Mouse (Mus musculus) left cerebral cortex, adult 2 months (tissue): ENCODE data around the gene Epn3. TPM values are rescaled to one million over a fixed set of nuclear protein-coding genes. Genes with fewer than 3 reads are reported as not detected.

Source experiments
- DNase-seq, 2 experiments: peaks; one replicate each; pipeline ENCODE4 v3.0.0; 2021 to 2022; ENCODE audit warnings: low spot score in 2 of 2, mixed read lengths in 1 of 2; ENCODE audit errors: extremely low spot score in 1 of 2
- H3K27ac ChIP-seq: fragments of 200-600 bp; 2 replicates; pipeline ENCODE4 v1.8.1; 2022
- H3K4me3 ChIP-seq: fragments of 200-600 bp; 2 replicates; pipeline ENCODE4 v1.8.1; 2022
- CTCF ChIP-seq: fragments of 200-600 bp; IDR thresholded peaks from 2 replicates; pipeline ENCODE4 v1.8.1; 2022; ENCODE audit warnings: antibody characterized with exemption, mild to moderate bottlenecking, moderate library complexity
- intact Hi-C: fragments of 180-260 bp; cut with DNase I; formaldehyde crosslinking; loops from one replicate; pipeline ENCODE4 v1.15.1; 2025
- total RNA-seq, 2 experiments: library from RNA; stranded (reverse); gene quantifications; 2 replicates each; pipeline ENCODE4 v1.2.3; 2021

The Epn3 gene
- total RNA-seq, 2 experiments from 2014 or later, result 0.79 TPM

- Histone ChIP-seq H3K4me3 (no peak overlapping the region), H3K27ac (no peak overlapping the region)
- no peak for TF ChIP-seq CTCF
- intact Hi-C loops, result no loop called here
- DNase-seq, result no peak
These were observed 58.7 kb downstream of the Epn3 start for GRCm38 (mm10) chr11:94441122-94441521.

DNA sequence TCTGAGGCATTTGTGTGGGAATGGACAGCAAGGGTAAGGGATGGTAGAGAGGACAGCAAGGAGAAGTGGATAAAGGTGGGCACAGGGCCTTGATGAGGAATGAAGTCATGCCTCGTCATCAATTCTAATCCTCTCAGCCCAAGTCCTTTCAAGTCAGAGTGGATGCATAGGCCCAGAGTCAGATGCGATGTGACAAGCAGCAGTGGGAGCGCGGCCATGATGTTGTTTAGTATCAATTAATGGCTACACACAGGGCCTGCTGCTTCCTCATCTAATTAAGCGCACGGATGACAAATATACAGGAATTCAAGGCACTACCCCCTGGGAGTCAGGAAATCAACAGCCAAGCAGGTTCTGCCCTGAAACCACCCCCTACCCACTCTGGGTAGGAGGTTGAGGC is 59.4 kb downstream of the Epn3 start:
- no peak overlapping the region for H3K27ac ChIP-seq
- TF ChIP-seq CTCF, result no peak
- no peak for DNase-seq
- intact Hi-C loops, result no loop called here
- H3K4me3 ChIP-seq, result no peak overlapping the region

Other genes starting within 250 kb of the Epn3 start
- not detected for gene Gm21885, start 218.1 kb downstream of the Epn3 start, total RNA-seq
- gene Luc7l3, start 178.0 kb downstream of the Epn3 start, total RNA-seq, result 100 to 1,000 TPM; 123 to 124 TPM
- 100 to 1,000 TPM; 125 to 126 TPM for gene Ankrd40, start 172.0 kb downstream of the Epn3 start, total RNA-seq
- gene Abcc3, start 107.0 kb downstream of the Epn3 start, total RNA-seq, result 1 to 10 TPM; 1.6 to 2.4 TPM
- gene Cacna1g, start 25.8 kb downstream of the Epn3 start, total RNA-seq, result 10 to 100 TPM; 93.0 to 98.7 TPM
- gene Spata20, start 13.8 kb downstream of the Epn3 start, total RNA-seq, result under 1 TPM; 0.41 to 0.51 TPM
- gene Mycbpap, start 21.8 kb upstream of the Epn3 start, total RNA-seq, result 1 to 10 TPM; 8.5 to 8.9 TPM
- gene Rsad1, start 49.3 kb upstream of the Epn3 start, total RNA-seq, result 10 to 100 TPM; 12.8 to 15.0 TPM
- under 1 TPM; 0.33 to 0.34 TPM for gene Chad, start 65.1 kb upstream of the Epn3 start, total RNA-seq
- gene Acsf2, start 101.9 kb upstream of the Epn3 start, total RNA-seq, result 10 to 100 TPM; 14.3 to 14.4 TPM
- gene Lrrc59, start 129.8 kb upstream of the Epn3 start, total RNA-seq, result 10 to 100 TPM; 90.1 to 93.1 TPM
- gene Mrpl27, start 153.8 kb upstream of the Epn3 start, total RNA-seq, result 10 to 100 TPM; 63.7 to 66.4 TPM
- gene Eme1, start 154.0 kb upstream of the Epn3 start, total RNA-seq, result not detected
- gene Xylt2, start 177.5 kb upstream of the Epn3 start, total RNA-seq, result 10 to 100 TPM; 25.4 to 26.0 TPM
- not detected for gene Gm11541, start 204.5 kb upstream of the Epn3 start, total RNA-seq
- under 1 TPM in 1 of 2 experiments, not detected in 1; 0.58 TPM for gene Cdc34b, start 241.8 kb upstream of the Epn3 start, total RNA-seq